Mouse (Mus musculus) cerebellum, adult 2 months (tissue): Measurements from ENCODE around the gene Zbtb12.

Experiments used
- CTCF ChIP-seq: fragments of 200-500 bp; IDR thresholded peaks from 2 replicates; pipeline ENCODE4 v1.5.1; 2011; ENCODE audit warnings: low read depth, mild to moderate bottlenecking, control low read depth, low read length, moderate library complexity, borderline replicate concordance; ENCODE audit not compliant: insufficient read depth
- POLR2A ChIP-seq: fragments of 200-500 bp; IDR thresholded peaks from 2 replicates; pipeline ENCODE4 v1.6.1; 2011; ENCODE audit warnings: low read length, control low read depth, borderline replicate concordance; ENCODE audit not compliant: insufficient read depth

DNA sequence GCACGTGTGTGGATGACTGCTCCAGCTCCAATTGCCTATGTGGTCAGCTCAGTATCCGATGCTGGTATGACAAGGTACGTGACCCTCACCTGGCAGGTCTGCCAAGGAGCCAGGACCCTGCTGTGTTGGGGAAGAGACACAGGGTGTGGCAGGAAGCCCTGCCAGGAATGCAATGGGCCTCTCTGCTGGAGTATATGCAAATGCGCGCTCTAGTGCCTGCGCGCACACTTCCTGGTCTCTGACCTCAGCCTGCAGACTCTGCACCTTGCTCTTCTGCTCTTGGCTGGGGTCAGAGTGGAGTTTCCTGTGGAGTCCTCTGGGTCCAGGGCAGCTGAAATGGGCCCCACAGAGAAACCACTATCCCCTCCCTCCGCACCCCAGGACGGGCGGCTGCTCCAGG lies 31.7 kb downstream of the Zbtb12 start:
- TF ChIP-seq POLR2A (no peak), CTCF (no peak)
